Mouse (Mus musculus): ENCODE measurements at regions not wholly inside any gene's neighbourhood (a gene's known extent, or its start where the extent isn't known, plus 50 kb on each side); places are given as distances from the start of the nearest gene placed in this dataset.

GRCm38 (mm10) chr15:67481733-67482132, 981.0 kb upstream of the Lrrc6 start:
- TF ChIP-seq POLR2A (IDR thresholded peaks at IDR 0.05; ENCODE audit: insufficient read length, low read depth) (no peak), TCF12 (IDR thresholded peaks at IDR 0.05; ENCODE audit: insufficient read depth, poor library complexity, severe bottlenecking) (no peak), POLR2AphosphoS2 (IDR thresholded peaks at IDR 0.05; ENCODE audit: insufficient read length, low read depth) (no peak), USF1 (IDR thresholded peaks at IDR 0.05; ENCODE audit: low read depth) (no peak), MAX (IDR thresholded peaks at IDR 0.05; ENCODE audit: low read depth) (no peak), E2F4 (IDR thresholded peaks at IDR 0.05; ENCODE audit: insufficient read depth) (no peak), TCF3 (IDR thresholded peaks at IDR 0.05; ENCODE audit: insufficient read length, low read depth) (no peak), MYOG (IDR thresholded peaks at IDR 0.05; ENCODE audit: control insufficient read depth in 1 of 3, insufficient read depth in 1 of 3, insufficient read length in 2 of 3, low read depth in 2 of 3) (no peak), CEBPB (IDR thresholded peaks at IDR 0.05; ENCODE audit: insufficient read depth, poor library complexity, severe bottlenecking) (no peak), MYOD1 (IDR thresholded peaks at IDR 0.05; ENCODE audit: control insufficient read depth in 1 of 3, insufficient read length in 2 of 3, low read depth in 2 of 3) (no peak), SRF (IDR thresholded peaks at IDR 0.05; ENCODE audit: control insufficient read depth, insufficient read length, low read depth) (no peak)

All from myocyte (in vitro differentiated cells).